Mouse (Mus musculus) stomach, postnatal 0 days (tissue): ENCODE data around the gene Slc25a13.

Experiments used
- CTCF ChIP-seq: IDR thresholded peaks from 2 replicates; pipeline ENCODE4 v1.5.1; 2016; ENCODE audit warnings: antibody characterized with exemption, low read depth, mild to moderate bottlenecking, moderate library complexity
- EP300 ChIP-seq: optimal IDR thresholded peaks from 2 replicates; pipeline ENCODE3; 2016; ENCODE audit warnings: antibody characterized with exemption

DNA sequence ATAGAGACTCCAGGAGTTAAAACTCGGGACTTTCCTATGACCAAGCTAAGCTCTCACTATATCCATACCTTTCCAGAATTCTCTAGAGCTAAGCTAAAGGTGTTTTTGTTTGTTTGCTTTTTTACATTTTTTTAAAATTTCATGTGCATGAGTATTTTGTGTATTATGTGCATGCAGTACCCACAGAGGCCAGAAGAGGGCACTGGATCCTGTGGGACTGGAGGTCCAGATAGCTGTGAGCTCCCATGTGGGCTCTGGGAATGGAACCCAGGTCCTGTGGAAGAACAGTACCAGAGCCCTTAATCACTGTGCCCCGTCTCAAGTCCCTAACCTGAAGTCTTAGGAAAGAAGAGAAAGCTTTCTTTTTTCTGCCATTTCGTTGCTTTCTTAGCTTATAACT, 80.2 kb downstream of the Slc25a13 start:
- TF ChIP-seq CTCF (peak; percentile 63), EP300 (no peak)
